Comparison of ENCODE assay signal across 11 mouse cellular contexts in the genomic region with DNA sequence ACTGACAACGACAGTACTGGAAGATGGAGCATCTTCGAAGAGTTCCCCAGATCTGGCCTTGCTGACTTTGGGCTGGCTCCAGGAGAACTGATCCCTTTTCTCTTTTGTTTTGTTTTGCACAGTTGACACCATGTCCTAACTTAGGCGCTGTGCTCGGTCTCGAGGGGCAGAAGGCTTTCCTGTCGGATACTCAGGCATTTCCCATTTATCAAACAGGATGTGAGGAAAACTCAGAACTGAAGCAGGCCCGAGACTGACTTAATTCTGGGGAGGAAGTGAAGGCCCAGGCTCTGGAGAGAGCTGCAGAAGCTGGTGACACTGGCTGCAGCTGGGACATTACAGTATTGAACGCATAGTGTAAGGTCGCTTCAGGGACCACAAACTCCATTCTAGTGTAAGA. TPM values are rescaled to one million over a fixed set of nuclear protein-coding genes. Genes with fewer than 3 reads are reported as not detected.
A peak's percentile ranks its signal among the peaks of the same experiment; 100 is the strongest.
DNase-seq lines count a peak whose midpoint lies in the region; ATAC-seq and TF ChIP-seq lines count a peak whose summit lies in the region.
"Had no signal": no experiment of that assay in that cellular context is flagged by ENCODE, and none has a peak within 500 bp of the region (broad histone marks: within the 10 kb centered on the region; RNA-seq: fewer than 3 reads in every experiment).

No protein-coding gene starts in this region.

- no peaks in the 10 kb centered on the region for H3K9me3 ChIP-seq in liver, postnatal 0 days (ENCODE audit: low read length)
- H3K9me3 ChIP-seq: forebrain, embryonic 12.5 days had no signal

- peak; percentile 40 to 71 for DNase-seq in adrenal gland, adult (ENCODE audit: inconsistent age in 2 of 2, low spot score in 1 of 2)
- DNase-seq in adrenal gland, postnatal 25 days, result no peak
- DNase-seq in adrenal gland, postnatal 14 days, result peak; percentile 40
- DNase-seq in heart, postnatal 25 days (ENCODE audit: low spot score), result peak; percentile 69
- no peak for DNase-seq in liver, postnatal 0 days
- DNase-seq in B cell, adult 2 months, result no peak
- no peak for DNase-seq in thymus, adult 2 months
- DNase-seq: layer of hippocampus, postnatal 36 days; thymus, postnatal 25 days had no signal

- peaks cover 15% of the 10 kb centered on the region for H3K4me1 ChIP-seq in liver, postnatal 0 days (ENCODE audit: insufficient read depth)
- no peaks in the 10 kb centered on the region for H3K4me1 ChIP-seq in thymus, adult 2 months (replicated peaks; ENCODE audit: control insufficient read depth, insufficient read depth, low read length)

- no peak for TF ChIP-seq CTCF in liver, postnatal 0 days (IDR thresholded peaks at IDR 0.05; ENCODE audit: low read depth)
- no peak for TF ChIP-seq CTCF in thymus, adult 2 months (IDR thresholded peaks at IDR 0.05; ENCODE audit: borderline replicate concordance, control insufficient read depth, extremely low read depth, insufficient read depth, low read length, poor library complexity)

- 45% methylated on average over 9 of the region's 9 CpGs for WGBS in liver, postnatal 0 days (ENCODE audit: insufficient replicate concordance)
- WGBS in thymus, adult 2 months, result 89% methylated on average over 9 of the region's 9 CpGs

- H3K4me2 ChIP-seq in liver, postnatal 0 days (ENCODE audit: low read depth, low read length), result no peak overlapping the region
- H3K4me2 ChIP-seq: forebrain, embryonic 12.5 days had no signal

- TF ChIP-seq EP300 in liver, postnatal 0 days (IDR thresholded peaks at IDR 0.05; ENCODE audit: low read depth), result 0 out of 2 replicates have a peak, but pooled peaks have one; percentile 24

- H3K27me3 ChIP-seq in liver, postnatal 0 days (ENCODE audit: insufficient read depth, low read length), result no peaks in the 10 kb centered on the region
- H3K27me3 ChIP-seq in thymus, adult 2 months (ENCODE audit: control insufficient read depth, insufficient read depth, low read length), result no peaks in the 10 kb centered on the region
- H3K27me3 ChIP-seq: forebrain, embryonic 12.5 days had no signal

- H3K36me3 ChIP-seq in liver, postnatal 0 days (replicated peaks; ENCODE audit: insufficient read depth, low read length), result no peaks in the 10 kb centered on the region
- H3K36me3 ChIP-seq in thymus, adult 2 months (ENCODE audit: control insufficient read depth, insufficient read depth, low read length), result no peaks in the 10 kb centered on the region
- H3K36me3 ChIP-seq: forebrain, embryonic 12.5 days had no signal

- H3K27ac ChIP-seq in liver, postnatal 0 days (ENCODE audit: low read depth), result peak overlapping the region; percentile 48; the same call in 1 of the 2 replicates
- no peak overlapping the region for H3K27ac ChIP-seq in thymus, adult 2 months (ENCODE audit: control insufficient read depth, insufficient read depth, low read length)
- H3K27ac ChIP-seq: forebrain, embryonic 12.5 days had no signal

- TF ChIP-seq POLR2A in thymus, adult 2 months (IDR thresholded peaks at IDR 0.05; ENCODE audit: control insufficient read depth, extremely low read depth, insufficient read depth, low read length, poor library complexity), result no peak

- no peak overlapping the region for H3K9ac ChIP-seq in liver, postnatal 0 days (replicated peaks)
- H3K9ac ChIP-seq: forebrain, embryonic 12.5 days had no signal

- no peak overlapping the region for H3K4me3 ChIP-seq in liver, postnatal 0 days (ENCODE audit: low read depth, low read length)
- no peak overlapping the region for H3K4me3 ChIP-seq in thymus, adult 2 months (ENCODE audit: control insufficient read depth, insufficient read depth, low read length)
- H3K4me3 ChIP-seq: forebrain, embryonic 12.5 days had no signal

- no peak for ATAC-seq in liver, postnatal 0 days
- no peak for ATAC-seq in megakaryocyte, adult 5-6 weeks (ENCODE audit: poor library complexity, severe bottlenecking)

- intact Hi-C loops in heart, postnatal 25 days (cut with DNase I), result loop anchor here (2.0 to 10.0 kb wide), 4 partner anchors 16 to 480 kb away; no protein-coding TSS in a partner anchor

RNA-seq across cellular contexts. Expression of a gene that starts 38.9 kb away (rescaled TPM):
- total RNA-seq in adrenal gland, postnatal 25 days (2021), result 7.1 and 10.2 TPM in 2 replicates
- 9.2 TPM in 2 replicates for total RNA-seq in adrenal gland, postnatal 14 days (2021)
- 10 to 100 TPM; 46.3 to 46.8 TPM for total RNA-seq in heart, postnatal 25 days (2021)
- polyA plus RNA-seq in liver, postnatal 0 days (2015; fragmentation: Nextera tagmentation; extraction: Ambion mirVana), result 0.96 and 0.97 TPM in 2 replicates
- polyA plus RNA-seq in thymus, adult 2 months (2012; rRNA removed), result 0.11 and 0.31 TPM in 2 replicates
- 6.1 and 10.2 TPM in 2 replicates for total RNA-seq in megakaryocyte, adult 5-6 weeks (2015)
- total RNA-seq in megakaryocyte, adult 5-6 weeks (2017), result 5.5 and 7.4 TPM in 2 replicates

Comparison
In these comparisons a context has a peak if more than half of its experiments do, and no peak if none do; other contexts are left out.
1. DNase-seq: peak in adrenal gland, adult (2 of 2), adrenal gland, postnatal 14 days (single experiment) and heart, postnatal 25 days (single experiment); none in adrenal gland, postnatal 25 days (single experiment), liver, postnatal 0 days (single experiment), B cell, adult 2 months (0 of 2) and thymus, adult 2 months (single experiment).